Mouse (Mus musculus) layer of hippocampus, adult 8-10 months (tissue): ENCODE results near the gene Wdr34. TPM values are rescaled to one million over a fixed set of nuclear protein-coding genes. Genes with fewer than 3 reads are reported as not detected.
A peak's percentile ranks its signal among the peaks of the same experiment; 100 is the strongest.

ENCODE experiments used
- DNase-seq, 2 experiments: peaks; one replicate each; pipeline ENCODE4 v3.0.0; 2022; ENCODE audit warnings: low spot score in 2 of 2
- total RNA-seq, 4 experiments: library from RNA; stranded (reverse); gene quantifications; 2 replicates each; pipeline ENCODE4 v1.2.4; 2022

The Wdr34 gene
- total RNA-seq, result 10 to 100 TPM; 36.9 to 45.0 (median 39.9) TPM

DNA sequence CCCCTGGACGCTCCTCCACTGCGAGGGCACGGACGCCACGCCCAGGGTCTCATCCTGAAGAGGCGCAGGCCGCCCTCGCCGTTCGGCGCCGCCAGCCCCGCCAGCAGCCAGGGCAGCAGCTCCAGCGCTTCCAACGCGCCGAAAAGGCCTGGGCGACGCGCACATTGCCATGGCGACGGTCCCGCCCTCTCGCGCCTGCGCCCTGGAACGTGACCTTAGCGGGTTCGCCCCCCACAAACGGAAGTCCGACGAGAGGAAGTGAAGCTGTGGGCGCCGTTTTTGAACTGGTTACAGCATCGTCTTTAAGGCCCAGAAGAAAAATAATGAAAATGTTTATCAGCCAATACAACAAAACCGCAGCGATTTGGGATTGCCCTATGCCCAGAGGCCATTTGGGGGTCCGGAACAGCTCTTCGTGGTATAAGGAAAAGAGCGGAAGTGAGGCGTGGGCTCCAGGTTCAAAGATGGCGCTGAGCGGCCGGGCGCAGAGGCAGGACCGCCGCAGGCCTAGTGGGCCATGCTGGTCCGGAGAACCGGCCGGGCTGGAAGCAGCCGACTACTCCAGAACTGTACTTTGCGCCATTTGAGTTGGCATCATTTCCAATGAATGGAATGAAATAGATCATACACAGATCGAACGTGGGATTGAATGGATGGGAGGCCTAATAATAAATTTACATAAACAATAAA is at the start of gene Wdr34:
Gene Wdr34 (minus strand): TSS at position 183 of the 690 bp plus-strand sequence.
- peak; percentile 93 to 97 for DNase-seq

DNA sequence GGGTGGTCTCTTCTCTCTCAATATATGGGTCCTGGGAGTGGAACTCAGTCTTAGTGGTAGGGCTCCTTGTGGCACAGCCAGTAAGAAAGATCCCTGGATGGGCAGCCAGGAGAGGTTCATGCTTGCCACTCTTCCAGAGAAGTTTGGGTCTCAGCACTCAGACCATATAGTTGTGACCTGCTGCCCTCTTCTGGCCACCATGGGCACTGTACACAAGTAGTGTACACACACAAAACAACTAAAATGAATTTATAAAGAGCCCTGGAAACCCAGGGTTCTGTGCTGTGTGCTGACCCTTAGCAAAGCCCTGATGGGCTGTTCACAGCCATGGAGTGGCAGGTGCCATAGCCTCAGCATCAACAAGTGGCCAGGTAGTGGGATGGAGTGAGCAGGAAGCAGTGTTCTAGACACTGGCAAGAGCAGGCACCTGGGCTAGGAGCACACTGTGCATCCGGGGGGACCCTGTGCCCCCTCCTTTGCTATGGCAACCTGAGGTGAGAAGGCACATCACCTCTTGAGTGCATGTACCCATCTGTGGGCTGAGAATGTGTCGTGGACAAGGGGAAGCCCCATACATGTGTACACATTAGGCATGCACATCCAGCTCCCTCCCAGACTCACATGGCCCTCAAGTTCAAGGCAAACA is 47.3 kb upstream of the Wdr34 start:
- no peak for DNase-seq

DNA sequence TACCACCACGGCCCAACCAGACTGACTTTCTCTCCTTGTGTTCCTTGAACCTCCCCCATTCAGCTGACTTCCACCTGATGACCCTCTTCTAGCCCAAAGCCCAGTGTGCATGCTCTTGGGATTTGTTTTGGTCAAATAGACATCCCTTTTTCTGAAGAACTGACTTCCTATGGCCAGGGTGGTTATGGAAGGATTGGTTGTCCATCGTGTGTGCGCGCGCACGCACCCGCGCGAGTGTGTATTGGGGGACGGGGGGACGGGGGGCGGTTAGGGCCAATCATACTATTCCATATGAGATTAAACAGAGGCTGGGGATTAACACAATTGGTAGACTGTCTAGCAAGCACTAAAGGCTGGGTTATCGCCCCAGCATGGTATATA is 45.5 kb upstream of the Wdr34 start:
- no peak for DNase-seq

DNA sequence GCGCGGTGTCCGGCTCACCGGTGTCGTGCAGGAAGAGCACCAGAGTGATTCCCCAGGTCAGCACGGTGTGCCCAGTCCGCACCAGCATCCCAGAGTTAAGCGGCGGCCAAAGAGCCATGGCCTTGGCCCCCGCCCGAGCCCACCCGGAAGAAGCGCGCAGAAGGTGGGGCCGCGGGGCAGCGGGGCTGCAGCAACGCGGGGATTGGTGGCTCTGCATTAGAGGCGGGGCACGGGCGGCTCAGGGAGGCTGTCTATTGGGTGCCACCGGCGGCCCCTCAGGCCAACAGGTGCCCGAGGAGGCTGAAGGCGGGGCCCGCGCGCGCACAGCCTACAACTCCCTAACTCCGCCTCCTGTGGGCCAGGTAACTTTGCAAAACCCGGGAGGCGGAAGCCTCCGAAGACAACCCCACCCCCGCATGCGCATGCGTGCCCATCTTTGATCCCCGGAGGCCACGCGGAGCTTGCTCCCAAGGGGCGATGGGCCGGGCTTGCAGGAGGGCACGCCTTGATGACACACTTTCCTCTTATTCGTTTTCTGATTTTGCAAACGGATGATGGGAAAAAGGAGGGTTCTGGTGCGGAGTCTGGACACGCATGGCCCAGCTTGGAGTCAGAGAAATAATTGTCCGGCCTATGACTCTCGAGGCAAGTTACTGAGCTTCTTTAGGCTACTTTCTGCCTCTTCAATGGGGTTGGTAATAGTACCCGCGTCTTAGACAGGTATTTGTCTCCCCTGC is 45.0 kb upstream of the Wdr34 start, which contains the start of gene Zdhhc12:
Gene Zdhhc12 (minus strand): TSS at position 178 of the 737 bp plus-strand sequence.
- peak; percentile 90 to 91 for DNase-seq

DNA sequence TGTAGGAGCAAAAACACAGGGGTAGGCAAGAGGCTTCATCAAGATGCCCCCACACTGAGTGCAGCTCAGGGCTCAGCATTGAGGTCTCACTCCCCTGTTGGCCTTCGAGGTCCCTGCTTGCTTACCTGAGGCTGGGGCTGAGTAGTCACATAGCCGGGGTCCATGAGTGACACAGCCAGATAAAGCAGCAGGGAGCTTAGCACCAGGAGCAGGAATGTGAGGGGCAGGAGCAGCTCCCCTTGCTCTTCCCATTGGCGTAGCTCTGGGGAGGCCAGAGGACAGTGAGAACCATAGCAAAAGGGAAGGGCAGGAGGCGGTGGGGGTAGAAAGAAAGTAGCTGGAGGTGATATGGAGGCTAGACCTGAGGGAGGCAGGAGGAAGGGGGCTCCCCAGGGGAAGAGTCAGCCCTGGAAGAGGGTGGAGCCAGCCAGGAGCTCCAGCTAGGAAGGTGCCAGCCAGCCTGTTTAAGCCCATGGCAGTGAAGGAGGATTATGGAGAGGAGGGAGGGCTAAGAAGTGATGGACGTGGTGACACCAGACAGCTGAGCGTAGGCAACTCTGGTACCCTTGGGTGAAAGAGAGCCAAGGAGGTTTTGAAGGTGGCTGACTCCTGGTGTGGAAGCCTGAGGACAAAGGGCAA is 43.7 kb upstream of the Wdr34 start:
- DNase-seq, result no peak

DNA sequence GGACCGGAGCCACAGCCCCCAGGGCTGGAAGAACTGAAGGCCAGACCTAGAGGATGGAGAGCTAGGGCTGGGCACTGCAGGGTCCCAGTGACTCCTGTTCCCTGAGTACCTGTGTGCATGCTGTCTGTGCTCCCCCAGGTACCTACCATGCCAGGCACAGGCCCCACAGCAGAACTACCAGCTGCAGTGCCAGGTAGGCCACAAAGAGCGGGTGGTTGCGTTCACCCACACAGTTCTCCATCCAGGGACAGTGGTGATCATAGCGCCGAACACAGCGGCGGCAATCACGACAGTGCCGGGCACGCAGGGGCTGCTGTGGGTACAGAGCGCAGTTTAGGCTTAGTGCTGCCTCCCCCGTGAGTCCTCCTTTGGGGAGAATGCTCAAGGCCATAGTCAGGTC is 42.8 kb upstream of the Wdr34 start:
- no peak for DNase-seq

DNA sequence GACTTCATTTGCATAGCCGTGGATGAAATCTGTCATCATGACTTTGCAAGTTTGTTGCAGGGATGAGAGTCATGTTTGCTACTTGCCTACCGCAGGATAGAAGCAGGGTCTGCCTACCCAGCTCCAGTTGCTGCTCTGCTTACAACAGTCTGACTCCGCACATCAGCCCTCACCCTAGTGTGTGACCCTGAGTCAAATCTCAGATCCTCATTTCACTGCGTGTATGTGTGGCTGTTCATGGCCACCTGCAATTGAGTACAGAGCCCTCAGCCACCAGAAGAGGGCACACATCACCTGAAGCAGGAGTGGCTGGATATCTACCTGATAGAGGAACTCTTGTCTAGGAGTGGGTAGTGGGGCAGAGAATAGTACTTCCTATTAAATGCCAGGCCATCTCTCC is 38.6 kb upstream of the Wdr34 start:
- no peak for DNase-seq

DNA sequence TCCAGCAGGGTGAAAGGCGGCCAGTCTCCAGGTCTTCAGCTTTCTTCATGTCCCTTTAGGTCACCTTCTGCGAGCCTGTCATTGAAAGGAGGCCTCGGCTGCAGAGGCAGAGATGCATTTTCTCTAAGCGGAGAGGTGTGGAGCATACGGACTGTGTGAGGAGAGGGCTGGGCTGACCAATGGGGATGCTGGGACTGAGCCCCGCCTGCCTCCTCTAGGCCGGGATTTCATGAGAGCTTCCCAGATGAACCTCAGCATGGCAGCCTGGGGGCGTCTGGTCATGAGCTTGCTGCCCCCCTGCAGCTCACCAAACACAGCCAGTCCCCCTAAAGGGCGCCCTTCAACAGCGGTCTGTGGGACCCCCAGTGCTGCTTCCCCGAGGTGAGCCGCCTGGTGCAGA is 36.0 kb upstream of the Wdr34 start:
- DNase-seq, result no peak

DNA sequence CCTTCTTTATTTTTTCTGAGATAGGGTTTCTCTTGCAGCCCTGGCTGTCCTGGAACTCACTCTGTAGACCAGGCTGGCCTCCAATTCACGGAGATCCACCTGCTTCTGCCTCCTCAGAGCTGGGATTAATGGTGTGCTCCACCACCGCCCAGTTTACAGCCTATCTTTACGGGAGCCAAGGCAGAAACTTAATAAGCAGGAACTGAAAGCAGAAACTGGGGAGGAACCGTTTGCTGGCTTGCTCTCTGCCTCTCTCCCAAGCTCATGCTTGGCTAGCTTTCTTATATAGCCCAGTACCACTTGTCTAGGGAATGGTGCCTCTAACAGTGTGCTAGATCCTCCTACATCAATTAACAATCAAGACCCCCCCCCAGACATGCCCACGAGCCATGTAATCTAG is 35.4 kb upstream of the Wdr34 start:
- DNase-seq, result no peak

DNA sequence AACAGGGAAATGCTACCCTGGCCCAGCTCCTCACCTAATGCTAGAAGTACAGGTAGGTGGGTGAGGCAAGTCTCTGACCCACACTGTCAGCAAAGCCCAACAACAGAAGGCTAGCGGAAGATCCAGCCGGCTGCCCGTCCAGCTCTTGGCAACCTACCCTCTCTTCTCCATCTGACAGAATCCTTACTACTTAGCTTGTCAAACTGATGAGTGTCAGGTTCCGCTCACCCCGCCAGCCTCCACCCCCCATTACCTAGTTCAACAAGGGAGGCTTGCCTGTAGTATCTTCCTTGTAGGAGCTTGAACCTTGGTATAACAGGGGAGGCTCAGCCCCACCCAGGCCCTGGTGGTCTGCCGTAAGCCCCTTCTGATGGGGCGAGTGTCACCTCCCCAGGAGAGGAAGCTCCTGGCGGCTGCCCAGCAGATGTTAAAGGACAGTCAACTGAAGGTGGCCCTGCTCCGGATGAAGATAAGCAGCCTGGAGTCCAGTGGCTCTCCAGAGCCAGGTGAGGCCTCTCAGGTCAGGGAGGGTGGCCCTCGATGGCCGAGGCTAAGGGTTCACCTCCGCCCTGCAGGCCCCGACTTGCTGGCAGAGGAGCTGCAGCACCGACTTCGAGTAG is 31.6 kb upstream of the Wdr34 start:
- no peak for DNase-seq

DNA sequence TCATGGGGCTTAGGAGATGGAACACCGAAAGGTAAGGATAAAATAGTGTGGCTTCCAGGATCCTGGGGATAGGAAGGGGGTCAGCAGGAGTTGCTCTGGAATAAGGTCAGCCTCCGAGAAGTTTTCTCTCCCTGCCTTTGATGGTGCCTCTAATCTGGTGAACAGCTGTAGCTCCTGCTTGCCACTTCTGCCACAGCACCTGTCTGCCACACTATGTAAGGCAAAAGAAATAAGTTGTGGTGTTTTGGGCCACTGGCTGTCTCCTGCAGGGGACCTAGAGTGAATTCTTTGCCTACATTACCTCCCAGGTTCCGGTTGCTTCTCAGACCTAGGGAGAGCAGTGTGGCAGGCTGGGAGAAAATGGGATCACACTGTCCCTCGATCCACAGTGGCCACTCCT is 30.1 kb upstream of the Wdr34 start:
- no peak for DNase-seq

DNA sequence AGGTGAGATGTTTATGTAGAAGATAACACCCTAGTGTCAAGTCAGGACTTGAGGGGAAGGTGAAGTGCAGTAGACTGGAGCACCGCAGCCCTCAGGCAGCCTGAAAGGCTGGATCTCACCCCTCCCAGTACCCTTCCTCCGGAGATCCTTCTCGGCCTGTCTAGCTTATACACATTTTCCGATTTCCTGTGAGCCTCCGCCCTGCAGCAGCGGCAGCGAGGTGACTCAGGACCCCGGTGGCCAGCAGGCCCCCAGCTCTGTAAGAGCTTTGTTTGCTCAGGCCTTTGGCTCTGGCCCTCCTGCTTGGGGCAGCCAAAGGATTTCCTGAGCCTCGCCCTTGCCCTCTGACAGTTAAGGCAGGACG is 29.6 kb upstream of the Wdr34 start:
- no peak for DNase-seq

DNA sequence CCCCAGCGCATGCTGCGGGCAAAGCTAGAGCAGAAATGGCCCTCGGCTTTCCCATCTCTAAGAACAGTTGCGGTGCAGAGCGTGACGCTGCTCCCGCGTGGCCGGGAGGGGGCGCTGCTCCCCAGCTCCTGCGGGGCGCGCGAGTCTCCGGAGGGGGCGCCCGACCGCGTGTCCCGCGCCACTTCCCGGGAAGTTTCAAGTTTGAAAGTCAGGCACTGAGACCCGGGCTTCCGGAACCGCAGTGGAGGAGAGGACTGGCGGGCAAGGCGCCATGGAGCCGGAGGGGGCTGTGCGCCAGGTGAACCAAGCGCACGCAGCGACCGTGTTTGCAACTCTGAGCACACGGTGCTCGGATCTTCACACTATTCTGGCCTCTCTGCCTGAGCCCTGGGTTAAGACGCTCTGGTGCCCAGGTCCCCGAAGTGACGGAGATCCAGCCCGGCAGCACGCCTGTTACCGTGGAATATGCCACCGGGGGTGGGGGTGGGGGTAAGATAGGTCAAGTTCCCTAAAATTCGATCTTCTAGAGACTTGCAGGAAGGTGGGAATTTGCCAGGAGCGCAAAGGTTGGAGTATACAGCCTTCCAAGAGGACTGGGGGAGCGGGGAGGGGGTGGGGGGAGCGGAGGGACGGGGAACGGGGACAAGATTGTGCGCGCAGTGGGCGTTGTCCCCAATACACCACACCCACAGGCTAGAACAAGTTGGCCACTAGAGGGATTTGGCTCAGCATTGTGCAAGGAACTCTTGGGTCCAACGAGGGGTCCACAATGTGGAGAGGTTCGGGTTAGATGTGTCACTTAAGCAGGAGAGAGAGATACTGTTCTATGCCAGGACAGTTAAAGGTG is 29.0 kb upstream of the Wdr34 start, which contains the start of gene Pkn3:
Gene Pkn3 (plus strand): TSS at position 183 of the 847 bp plus-strand sequence.
- peak; percentile 44 to 76 for DNase-seq

DNA sequence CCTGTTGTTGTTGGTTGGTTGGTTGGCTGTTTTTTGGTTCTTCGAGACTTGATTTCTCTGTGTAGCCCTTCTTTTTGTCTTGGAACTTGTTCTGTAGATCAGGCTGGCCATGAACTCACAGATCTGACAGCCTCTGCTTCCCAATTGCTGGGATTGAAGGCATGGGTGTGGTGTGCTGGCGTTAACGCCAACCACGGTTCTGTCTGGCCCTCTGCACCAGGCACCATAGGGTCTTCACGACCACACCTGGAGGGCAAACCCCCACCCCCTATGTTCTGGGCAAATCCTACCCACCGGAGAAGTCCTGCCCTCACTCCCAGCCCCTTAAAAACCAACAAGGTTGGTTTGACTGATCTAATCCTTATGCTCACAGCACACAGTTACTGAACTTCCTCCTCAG is 28.3 kb upstream of the Wdr34 start:
- no peak for DNase-seq

DNA sequence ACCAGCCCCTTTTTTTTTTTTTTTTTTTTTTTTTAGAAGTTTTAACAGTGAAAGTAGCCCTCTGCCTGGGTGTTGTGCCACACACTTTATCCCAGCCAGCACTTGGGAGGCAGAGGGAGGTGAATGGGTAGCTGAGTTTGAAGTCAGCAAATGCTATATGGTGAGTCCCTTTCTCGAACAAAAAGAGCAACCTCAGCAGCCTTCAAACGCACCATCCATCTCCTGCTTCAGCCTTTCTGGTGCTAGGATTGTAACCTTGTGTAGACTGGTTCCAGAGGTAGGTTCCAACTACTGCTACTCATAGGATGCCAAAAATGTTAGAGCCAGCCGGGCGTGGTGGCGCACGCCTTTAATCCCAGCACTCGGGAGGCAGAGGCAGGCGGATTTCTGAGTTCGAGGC is 27.8 kb upstream of the Wdr34 start:
- no peak for DNase-seq

DNA sequence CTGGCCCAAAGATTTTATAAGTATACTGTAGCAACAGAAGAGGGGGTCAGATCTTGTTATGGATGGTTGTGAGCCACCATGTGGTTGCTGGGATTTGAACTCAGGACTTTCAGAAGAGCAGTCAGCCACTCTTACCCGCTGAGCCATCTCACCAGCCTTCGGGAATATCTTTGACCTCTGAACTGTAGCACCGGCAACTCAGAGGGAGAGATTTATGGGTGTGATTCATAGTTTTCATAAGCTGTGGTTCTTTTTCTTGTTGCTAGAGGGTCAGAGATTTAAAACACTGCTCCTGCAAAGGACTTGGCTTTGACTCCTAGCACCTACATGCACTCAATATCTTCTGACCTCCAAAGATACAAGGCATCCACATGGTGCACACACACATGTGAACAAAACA is 26.9 kb upstream of the Wdr34 start:
- DNase-seq, result no peak

DNA sequence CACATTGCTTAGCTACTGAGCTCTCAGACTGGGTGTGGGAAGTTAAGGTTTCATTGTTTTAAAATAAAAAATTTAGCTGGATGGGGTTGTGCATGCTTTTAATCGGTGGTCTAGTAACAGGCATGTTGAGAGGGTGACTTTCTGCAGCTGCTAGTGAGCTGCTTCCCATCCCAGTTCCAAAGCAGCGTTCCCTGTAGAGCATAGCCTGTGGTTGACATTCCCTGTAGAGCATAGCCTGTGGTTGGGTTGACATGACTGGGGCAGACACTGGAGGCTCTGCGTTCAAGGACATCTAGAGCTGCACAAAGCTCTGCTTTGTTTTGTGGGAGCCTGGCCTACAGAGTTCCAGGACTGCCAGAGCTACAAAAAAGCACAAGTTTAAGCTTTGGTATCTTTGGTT is 24.6 kb upstream of the Wdr34 start:
- DNase-seq, result no peak

DNA sequence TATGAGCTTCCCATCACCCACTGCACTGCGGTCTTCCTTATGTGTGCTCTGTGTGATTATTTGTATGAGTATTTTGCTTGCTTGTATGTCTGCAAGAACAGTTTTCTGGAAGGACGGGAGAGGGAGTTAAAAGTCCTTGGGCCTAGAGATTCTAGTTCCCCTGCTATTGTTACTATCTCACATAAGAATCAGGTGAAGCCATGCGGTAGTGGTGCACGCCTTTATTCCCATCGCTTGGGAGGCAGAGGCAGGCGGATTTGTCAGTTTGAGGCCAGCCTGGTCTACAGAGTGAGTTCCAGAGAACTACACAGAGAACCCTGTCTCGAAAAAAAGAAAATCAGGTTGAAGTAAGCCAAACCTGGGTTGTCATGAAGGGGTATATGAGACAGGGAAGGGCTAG is 24.2 kb upstream of the Wdr34 start:
- DNase-seq, result no peak

DNA sequence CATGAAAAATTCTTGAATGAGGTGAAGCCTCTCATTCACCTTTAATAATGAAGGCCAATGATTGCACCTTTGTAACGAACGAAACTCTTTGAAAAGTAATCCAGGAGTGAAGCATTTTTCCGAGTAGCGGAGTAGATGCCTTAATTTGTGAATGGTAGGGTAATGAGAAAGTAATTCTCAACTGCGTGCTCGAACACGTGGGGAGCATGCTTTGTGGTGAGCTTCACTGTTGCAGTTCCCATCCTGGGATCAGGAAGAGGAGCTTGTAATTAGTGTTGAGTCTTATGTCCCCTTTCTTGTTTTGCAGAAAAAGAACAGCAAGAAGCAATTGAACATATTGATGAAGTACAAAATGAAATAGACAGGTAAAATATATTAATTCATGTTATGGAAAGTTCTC is 19.3 kb upstream of the Wdr34 start:
- no peak for DNase-seq

DNA sequence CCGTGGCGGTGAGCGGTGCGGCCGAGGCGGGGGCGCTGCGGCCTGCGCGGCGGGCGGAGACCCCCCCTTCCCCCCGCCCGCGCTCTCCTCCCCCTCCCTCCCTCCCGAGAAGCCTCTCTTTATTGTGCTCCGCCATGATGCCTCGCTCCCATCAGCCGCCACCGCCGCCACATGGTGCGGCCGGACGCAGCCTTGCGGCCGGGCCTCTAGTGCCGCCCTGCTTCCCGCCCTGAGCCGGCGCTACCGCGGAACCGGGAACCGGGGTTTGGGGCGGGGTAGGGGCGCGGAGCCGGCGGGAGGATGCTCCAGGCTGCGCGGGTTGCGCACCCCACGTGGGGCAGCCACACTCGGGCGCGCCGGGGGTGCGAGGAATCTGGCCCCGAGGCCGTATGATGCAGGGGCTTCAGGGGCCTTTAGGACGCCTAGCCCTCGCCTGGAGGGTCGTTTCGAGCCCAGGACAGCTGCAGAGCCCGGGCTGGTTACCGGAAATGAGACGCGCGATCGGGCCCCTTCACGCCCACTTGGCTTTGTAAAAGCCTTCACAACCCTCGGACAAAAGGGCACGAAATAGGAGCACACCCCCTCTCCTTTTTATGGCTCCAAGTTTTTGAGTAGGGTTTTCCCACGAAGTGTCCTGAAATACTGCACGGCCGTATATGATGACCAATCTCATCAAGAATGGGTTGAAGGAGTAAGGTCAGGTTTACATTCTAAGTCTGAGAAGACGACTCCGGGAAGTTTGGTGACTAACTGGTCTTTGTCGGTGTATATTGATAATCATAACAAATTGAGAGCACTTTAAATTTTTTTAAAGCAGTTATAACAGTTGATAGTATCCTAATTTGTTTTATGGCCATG is 18.6 kb upstream of the Wdr34 start:
- DNase-seq, result no peak
